Mouse (Mus musculus): Measurements from ENCODE around the gene Wdr54.

Wdr54 gene

GRCm38 (mm10) chr6:83115682-83116372 is 40.4 kb downstream of the Wdr54 start:
- TF ChIP-seq NANOG (IDR thresholded peaks at IDR 0.05; ENCODE audit: borderline replicate concordance, low read length) (no peak), CTCF (conservative IDR thresholded peaks at IDR 0.05; ENCODE audit: low read length) (no peak), POU5F1 (IDR thresholded peaks at IDR 0.05; ENCODE audit: borderline replicate concordance, low read length) (no peak)
- no peaks in the 10 kb centered on the region for H3K27me3 ChIP-seq (ENCODE audit: insufficient read depth, low read length)
- no peaks in the 10 kb centered on the region for H3K9me3 ChIP-seq (ENCODE audit: low read length)

GRCm38 (mm10) chr6:83115011-83115671 is 41.1 kb downstream of the Wdr54 start, which contains the start of gene Mogs:
TSS of gene Mogs (plus strand) at chr6:83115496.
- no peak for TF ChIP-seq POU5F1 (IDR thresholded peaks at IDR 0.05; ENCODE audit: borderline replicate concordance, low read length)
- no peak for TF ChIP-seq NANOG (IDR thresholded peaks at IDR 0.05; ENCODE audit: borderline replicate concordance, low read length)
- TF ChIP-seq CTCF (conservative IDR thresholded peaks at IDR 0.05; ENCODE audit: low read length), result no peak
- H3K9me3 ChIP-seq (ENCODE audit: low read length), result no peaks in the 10 kb centered on the region
- H3K4me3 ChIP-seq (replicated peaks; ENCODE audit: low read length), result peak within 1 kb of the TSS; percentile 89
- peaks cover 59% of the 10 kb centered on the region for H3K4me1 ChIP-seq (replicated peaks; ENCODE audit: low read depth, low read length)
- no peaks in the 10 kb centered on the region for H3K27me3 ChIP-seq (ENCODE audit: insufficient read depth, low read length)
- H3K36me3 ChIP-seq (ENCODE audit: insufficient read depth, low read length), result peaks cover 47% of the 10 kb centered on the region

More at GRCm38 (mm10) chr6:83115682-83116372, 40.4 kb downstream of the Wdr54 start:
- Histone ChIP-seq H3K4me3 (replicated peaks; ENCODE audit: low read length) (peak overlapping the region; percentile 89), H3K4me1 (replicated peaks; ENCODE audit: low read depth, low read length) (peaks cover 63% of the 10 kb centered on the region), H3K36me3 (ENCODE audit: insufficient read depth, low read length) (peaks cover 40% of the 10 kb centered on the region)

GRCm38 (mm10) chr6:83111510-83112136 is 44.6 kb downstream of the Wdr54 start:
- no peak for TF ChIP-seq NANOG (IDR thresholded peaks at IDR 0.05; ENCODE audit: borderline replicate concordance, low read length)
- TF ChIP-seq CTCF (conservative IDR thresholded peaks at IDR 0.05; ENCODE audit: low read length), result no peak
- no peak for TF ChIP-seq POU5F1 (IDR thresholded peaks at IDR 0.05; ENCODE audit: borderline replicate concordance, low read length)
- Histone ChIP-seq H3K27me3 (ENCODE audit: insufficient read depth, low read length) (no peaks in the 10 kb centered on the region), H3K9me3 (ENCODE audit: low read length) (no peaks in the 10 kb centered on the region), H3K4me3 (replicated peaks; ENCODE audit: low read length) (no peak overlapping the region), H3K36me3 (ENCODE audit: insufficient read depth, low read length) (peaks cover 24% of the 10 kb centered on the region), H3K4me1 (replicated peaks; ENCODE audit: low read depth, low read length) (peaks cover 48% of the 10 kb centered on the region)

GRCm38 (mm10) chr6:83108762-83109668 is 47.2 kb downstream of the Wdr54 start, which contains the start of gene Mrpl53:
TSS of gene Mrpl53 (plus strand) at chr6:83109040.
- peak within 1 kb of the TSS; percentile 98 for H3K4me3 ChIP-seq (replicated peaks; ENCODE audit: low read length)
- peaks cover 7% of the 10 kb centered on the region; the same call in 1 of the 2 replicates for H3K27me3 ChIP-seq (ENCODE audit: insufficient read depth, low read length)
- H3K36me3 ChIP-seq (ENCODE audit: insufficient read depth, low read length), result peaks cover 25% of the 10 kb centered on the region
- peaks cover 32% of the 10 kb centered on the region for H3K4me1 ChIP-seq (replicated peaks; ENCODE audit: low read depth, low read length)
- no peaks in the 10 kb centered on the region for H3K9me3 ChIP-seq (ENCODE audit: low read length)
- no peak for TF ChIP-seq NANOG (IDR thresholded peaks at IDR 0.05; ENCODE audit: borderline replicate concordance, low read length)
- no peak for TF ChIP-seq POU5F1 (IDR thresholded peaks at IDR 0.05; ENCODE audit: borderline replicate concordance, low read length)
- no peak for TF ChIP-seq CTCF (conservative IDR thresholded peaks at IDR 0.05; ENCODE audit: low read length)

GRCm38 (mm10) chr6:83107566-83108400 is 48.4 kb downstream of the Wdr54 start:
- H3K27me3 ChIP-seq (ENCODE audit: insufficient read depth, low read length), result peaks cover 15% of the 10 kb centered on the region

GRCm38 (mm10) chr6:83104158-83104557 is 52.0 kb downstream of the Wdr54 start:
- peaks cover 37% of the 10 kb centered on the region for H3K27me3 ChIP-seq (ENCODE audit: insufficient read depth, low read length)
- H3K9me3 ChIP-seq (ENCODE audit: low read length), result no peaks in the 10 kb centered on the region
- peaks cover 41% of the 10 kb centered on the region for H3K4me1 ChIP-seq (replicated peaks; ENCODE audit: low read depth, low read length)
- H3K4me3 ChIP-seq (replicated peaks; ENCODE audit: low read length), result no peak overlapping the region
- H3K36me3 ChIP-seq (ENCODE audit: insufficient read depth, low read length), result peaks cover 13% of the 10 kb centered on the region; the same call in 1 of the 2 replicates
- TF ChIP-seq CTCF (conservative IDR thresholded peaks at IDR 0.05; ENCODE audit: low read length) (no peak), POU5F1 (IDR thresholded peaks at IDR 0.05; ENCODE audit: borderline replicate concordance, low read length) (no peak), NANOG (IDR thresholded peaks at IDR 0.05; ENCODE audit: borderline replicate concordance, low read length) (no peak)

More at GRCm38 (mm10) chr6:83107566-83108400, 48.4 kb downstream of the Wdr54 start:
- Histone ChIP-seq H3K36me3 (ENCODE audit: insufficient read depth, low read length) (peaks cover 25% of the 10 kb centered on the region), H3K9me3 (ENCODE audit: low read length) (no peaks in the 10 kb centered on the region), H3K4me1 (replicated peaks; ENCODE audit: low read depth, low read length) (peaks cover 38% of the 10 kb centered on the region), H3K4me3 (replicated peaks; ENCODE audit: low read length) (peak overlapping the region; percentile 98)
- TF ChIP-seq NANOG (IDR thresholded peaks at IDR 0.05; ENCODE audit: borderline replicate concordance, low read length), result no peak
- TF ChIP-seq CTCF (conservative IDR thresholded peaks at IDR 0.05; ENCODE audit: low read length), result peak; percentile 71
- TF ChIP-seq POU5F1 (IDR thresholded peaks at IDR 0.05; ENCODE audit: borderline replicate concordance, low read length), result no peak

- H3K36me3 ChIP-seq (ENCODE audit: insufficient read depth, low read length), result peaks cover 13% of the 10 kb centered on the region; the same call in 1 of the 2 replicates
- H3K9me3 ChIP-seq (ENCODE audit: low read length), result no peaks in the 10 kb centered on the region
- peaks cover 36% of the 10 kb centered on the region for H3K4me1 ChIP-seq (replicated peaks; ENCODE audit: low read depth, low read length)
- TF ChIP-seq CTCF (conservative IDR thresholded peaks at IDR 0.05; ENCODE audit: low read length) (no peak), POU5F1 (IDR thresholded peaks at IDR 0.05; ENCODE audit: borderline replicate concordance, low read length) (no peak), NANOG (IDR thresholded peaks at IDR 0.05; ENCODE audit: borderline replicate concordance, low read length) (no peak)
- H3K4me3 ChIP-seq (replicated peaks; ENCODE audit: low read length), result no peak overlapping the region
- H3K27me3 ChIP-seq (ENCODE audit: insufficient read depth, low read length), result peaks cover 44% of the 10 kb centered on the region
Measured at GRCm38 (mm10) chr6:83103130-83103650, 53.0 kb downstream of the Wdr54 start.

All from E14TG2a.4 (cell line).